Mouse (Mus musculus) frontal cortex, postnatal 10 days (tissue): ENCODE data around the gene Rnf44.

Source experiments
- DNase-seq, 2 experiments: peaks; one replicate each; pipeline ENCODE4 v3.0.0; 2022; ENCODE audit warnings: low spot score in 2 of 2, mixed read lengths in 1 of 2

Rnf44 gene

GRCm38 (mm10) chr13:54686139-54687053, 7.3 kb downstream of the Rnf44 start:
- DNase-seq = no peak

- DNase-seq = no peak
Observed at GRCm38 (mm10) chr13:54685174-54685573, 8.5 kb downstream of the Rnf44 start.

GRCm38 (mm10) chr13:54684140-54684896, 9.4 kb downstream of the Rnf44 start:
- no peak for DNase-seq

GRCm38 (mm10) chr13:54683301-54683700, 10.4 kb downstream of the Rnf44 start:
- DNase-seq = no peak

GRCm38 (mm10) chr13:54681291-54681690, 12.4 kb downstream of the Rnf44 start:
- no peak for DNase-seq

GRCm38 (mm10) chr13:54680184-54680853, 13.4 kb downstream of the Rnf44 start:
- no peak for DNase-seq

GRCm38 (mm10) chr13:54678263-54678662, 15.4 kb downstream of the Rnf44 start:
- DNase-seq = no peak

- no peak for DNase-seq
Observed at GRCm38 (mm10) chr13:54675895-54676590, 17.7 kb downstream of the Rnf44 start.

- DNase-seq = no peak
Observed at GRCm38 (mm10) chr13:54670491-54670890, 23.2 kb downstream of the Rnf44 start.

GRCm38 (mm10) chr13:54665062-54665461, 28.6 kb downstream of the Rnf44 start:
- DNase-seq = no peak

- no peak for DNase-seq
Observed at GRCm38 (mm10) chr13:54664509-54664908, 29.2 kb downstream of the Rnf44 start.

- no peak for DNase-seq
Observed at GRCm38 (mm10) chr13:54663999-54664398, 29.7 kb downstream of the Rnf44 start.

GRCm38 (mm10) chr13:54661358-54661757, 32.3 kb downstream of the Rnf44 start:
- no peak for DNase-seq

GRCm38 (mm10) chr13:54660877-54661276, 32.8 kb downstream of the Rnf44 start:
- no peak for DNase-seq

- no peak for DNase-seq
Observed at GRCm38 (mm10) chr13:54650461-54650860, 43.2 kb downstream of the Rnf44 start.

- no peak for DNase-seq
Observed at GRCm38 (mm10) chr13:54635011-54635410, 58.7 kb downstream of the Rnf44 start.

GRCm38 (mm10) chr13:54632731-54633277, 60.9 kb downstream of the Rnf44 start:
- DNase-seq = no peak
